Mouse (Mus musculus) ES-E14 (cell line): ENCODE results near the gene Ofcc1.

ENCODE experiments used
- CHD2 ChIP-seq: IDR thresholded peaks from 2 replicates; pipeline ENCODE4 v1.6.1; 2014; ENCODE audit warnings: mild to moderate bottlenecking, low read depth, low read length, inconsistent platforms
- HCFC1 ChIP-seq: IDR thresholded peaks from 2 replicates; pipeline ENCODE4 v1.6.1; 2012; ENCODE audit warnings: low read length, inconsistent platforms, borderline replicate concordance; ENCODE audit not compliant: insufficient read depth
- MAFK ChIP-seq: IDR thresholded peaks from 2 replicates; pipeline ENCODE4 v1.6.1; 2014; ENCODE audit warnings: mild to moderate bottlenecking, low read depth, low read length, inconsistent platforms; ENCODE audit not compliant: insufficient read depth

DNA sequence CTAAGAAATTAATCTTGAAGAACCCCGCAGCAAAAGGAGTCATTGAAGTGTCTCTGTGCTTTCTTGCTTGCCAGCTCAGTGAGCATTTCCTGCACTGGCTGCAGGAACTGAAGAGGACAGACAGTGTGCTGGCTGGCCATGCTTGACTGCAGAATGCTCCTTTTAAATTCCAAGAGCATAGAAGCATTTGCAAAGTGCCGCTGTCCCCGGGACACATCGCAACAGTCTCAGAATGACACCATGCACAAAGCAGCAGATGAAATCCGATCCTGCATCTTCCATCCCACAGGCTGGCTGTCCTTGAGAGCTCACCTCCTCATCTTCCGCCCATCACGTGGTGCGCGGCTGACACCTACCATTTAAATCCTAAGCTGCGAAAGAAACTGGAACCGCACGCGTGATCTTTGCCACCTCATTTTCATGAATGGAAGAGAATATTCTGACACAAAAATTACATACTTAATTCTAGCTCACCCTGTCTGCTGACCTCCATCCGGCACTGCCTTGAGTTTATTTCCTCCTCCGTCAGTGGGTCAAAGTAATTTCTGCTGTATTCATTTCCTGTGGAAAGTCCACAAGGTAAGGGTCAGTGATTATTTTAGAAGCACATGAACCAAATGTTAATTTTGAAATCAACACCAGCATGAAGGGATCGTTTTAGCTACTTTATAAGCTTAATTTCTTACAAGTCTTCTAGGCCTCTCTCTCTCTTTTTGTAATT lies 98.0 kb downstream of the Ofcc1 start:
- TF ChIP-seq MAFK (no peak), CHD2 (no peak), HCFC1 (no peak)
